Mouse (Mus musculus) midbrain, embryonic 14.5 days (tissue): ENCODE results near the gene Itpripl2. TPM values are rescaled to one million over a fixed set of nuclear protein-coding genes. Genes with fewer than 3 reads are reported as not detected.
A peak's percentile ranks its signal among the peaks of the same experiment; 100 is the strongest.

Source experiments
- ATAC-seq: fragments of 200-750 bp; cut with Nextera tagmentation; 2 replicates; pipeline ENCODE4 v1.8.0; 2017; ENCODE audit warnings: moderate number of reproducible peaks, moderate library complexity; ENCODE audit not compliant: low FRiP score, low TSS enrichment
- DNase-seq: peaks from one replicate; pipeline ENCODE4 v3.0.0-alpha.2; 2015
- H3K27ac ChIP-seq: fragments of 300-500 bp; sonication (generic); replicated peaks from 2 replicates; pipeline ENCODE4 v1.5.1; 2014; ENCODE audit warnings: mild to moderate bottlenecking, low read depth, low read length, moderate library complexity
- H3K27me3 ChIP-seq: fragments of 300-500 bp; sonication (generic); 2 replicates; pipeline ENCODE4 v1.6.1; 2014; ENCODE audit warnings: low read length, control low read depth, mixed read lengths; ENCODE audit not compliant: control insufficient read depth, insufficient read depth
- H3K36me3 ChIP-seq: fragments of 300-500 bp; sonication (generic); 2 replicates; pipeline ENCODE4 v1.6.1; 2014; ENCODE audit warnings: low read length, control low read depth; ENCODE audit not compliant: control insufficient read depth, insufficient read depth
- H3K4me1 ChIP-seq: fragments of 300-500 bp; sonication (generic); 2 replicates; pipeline ENCODE4 v1.6.1; 2014; ENCODE audit warnings: mild to moderate bottlenecking, antibody characterized with exemption, low read length, control low read depth; ENCODE audit not compliant: control insufficient read depth, insufficient read depth
- H3K4me2 ChIP-seq: fragments of 300-500 bp; sonication (generic); 2 replicates; pipeline ENCODE4 v1.6.1; 2014; ENCODE audit warnings: mild to moderate bottlenecking, low read length, moderate library complexity
- H3K4me3 ChIP-seq: fragments of 300-500 bp; sonication (generic); replicated peaks from 2 replicates; pipeline ENCODE4 v1.5.1; 2014; ENCODE audit warnings: low read depth, low read length
- H3K9ac ChIP-seq: fragments of 300-500 bp; sonication (generic); replicated peaks from 2 replicates; pipeline ENCODE4 v1.6.1; 2014; ENCODE audit warnings: mild to moderate bottlenecking, low read length, moderate library complexity
- H3K9me3 ChIP-seq: fragments of 300-500 bp; sonication (generic); 2 replicates; pipeline ENCODE4 v1.6.1; 2016; ENCODE audit warnings: low read length, control low read depth, mixed read lengths; ENCODE audit not compliant: control insufficient read depth
- WGBS: fragments of 180-500 bp; shearing (Covaris S2); extraction: QIAGEN DNeasy Blood & Tissue Kit; methylation state at CpG from one replicate; pipeline ENCODE4 v1.1.7; 2014; 5-methylcytosine and 5-hydroxymethylcytosine counted together
- polyA plus RNA-seq: library from polyadenylated mRNA; unstranded; fragments of >200 nt; fragmentation: Nextera tagmentation; extraction: Ambion mirVana; gene quantifications from 2 replicates; pipeline ENCODE4 v1.2.1, GENCODE M21; 2014

Itpripl2 gene
- polyA plus RNA-seq, result 0.28 and 0.63 TPM in 2 replicates

GRCm38 (mm10) chr7:118491431-118492147 lies at the start of gene Itpripl2:
TSS of gene Itpripl2 (minus strand) at chr7:118491975.
- Histone ChIP-seq H3K36me3 (no peaks in the 10 kb centered on the region), H3K27ac (no peak within 1 kb of the TSS), H3K9ac (peak within 1 kb of the TSS; percentile 55), H3K9me3 (0 out of 2 replicates have a peak, but pooled peaks cover 3% of the 10 kb centered on the region), H3K4me3 (peak within 1 kb of the TSS; percentile 46), H3K4me2 (peak within 1 kb of the TSS; percentile 68), H3K4me1 (peaks cover 10% of the 10 kb centered on the region), H3K27me3 (peaks cover 44% of the 10 kb centered on the region)
- under 1% methylated on average over 53 of the region's 55 CpGs for WGBS
- ATAC-seq (peak; percentile 68), DNase-seq (peak; percentile 56)

- Histone ChIP-seq H3K4me1 (0 out of 2 replicates have a peak, but pooled peaks cover 3% of the 10 kb centered on the region), H3K4me2 (no peak overlapping the region), H3K27ac (no peak overlapping the region), H3K36me3 (peaks cover 10% of the 10 kb centered on the region), H3K27me3 (no peaks in the 10 kb centered on the region), H3K9ac (no peak overlapping the region), H3K9me3 (no peaks in the 10 kb centered on the region), H3K4me3 (no peak overlapping the region)
- WGBS, result 90% methylated on average over 4 of the region's 4 CpGs
- ATAC-seq (no peak), DNase-seq (no peak)
Measured at GRCm38 (mm10) chr7:118535076-118535475, 43.3 kb upstream of the Itpripl2 start.

GRCm38 (mm10) chr7:118534326-118534725 lies 42.6 kb upstream of the Itpripl2 start:
- no peak overlapping the region for H3K27ac ChIP-seq
- H3K27me3 ChIP-seq, result no peaks in the 10 kb centered on the region
- H3K36me3 ChIP-seq, result peaks cover 10% of the 10 kb centered on the region
- 87% methylated on average over 3 of the region's 3 CpGs for WGBS
- H3K4me3 ChIP-seq, result no peak overlapping the region
- ATAC-seq (no peak), DNase-seq (no peak)
- H3K9me3 ChIP-seq, result no peaks in the 10 kb centered on the region
- H3K9ac ChIP-seq, result no peak overlapping the region
- H3K4me2 ChIP-seq, result no peak overlapping the region
- 0 out of 2 replicates have a peak, but pooled peaks cover 3% of the 10 kb centered on the region for H3K4me1 ChIP-seq

GRCm38 (mm10) chr7:118533178-118533578 lies 41.4 kb upstream of the Itpripl2 start, which contains the start of gene Coq7:
TSS of gene Coq7 (minus strand) at chr7:118533356.
- ATAC-seq, result peak; percentile 100
- H3K4me1 ChIP-seq, result 0 out of 2 replicates have a peak, but pooled peaks cover 3% of the 10 kb centered on the region
- peak within 1 kb of the TSS; percentile 79 for H3K9ac ChIP-seq
- H3K4me2 ChIP-seq, result peak within 1 kb of the TSS; percentile 66
- H3K9me3 ChIP-seq, result no peaks in the 10 kb centered on the region
- H3K27me3 ChIP-seq, result no peaks in the 10 kb centered on the region
- H3K27ac ChIP-seq, result peak within 1 kb of the TSS; percentile 99
- peaks cover 6% of the 10 kb centered on the region for H3K36me3 ChIP-seq
- DNase-seq, result peak; percentile 99
- H3K4me3 ChIP-seq, result peak within 1 kb of the TSS; percentile 68
- 0% methylated on average over 31 of the region's 31 CpGs for WGBS

- Histone ChIP-seq H3K9ac (peak overlapping the region; percentile 79; the same call in 1 of the 2 replicates), H3K4me2 (peak overlapping the region; percentile 63), H3K4me1 (0 out of 2 replicates have a peak, but pooled peaks cover 3% of the 10 kb centered on the region), H3K27ac (peak overlapping the region; percentile 99), H3K27me3 (no peaks in the 10 kb centered on the region), H3K4me3 (peak overlapping the region; percentile 68), H3K9me3 (no peaks in the 10 kb centered on the region), H3K36me3 (peaks cover 7% of the 10 kb centered on the region)
- ATAC-seq (peak; percentile 96), DNase-seq (peak; percentile 97)
- under 1% methylated on average over 36 of the region's 36 CpGs for WGBS
Measured at GRCm38 (mm10) chr7:118532519-118533177, 40.9 kb upstream of the Itpripl2 start.

- no peaks in the 10 kb centered on the region for H3K27me3 ChIP-seq
- DNase-seq (no peak), ATAC-seq (no peak)
- H3K4me1 ChIP-seq, result no peaks in the 10 kb centered on the region
- H3K9me3 ChIP-seq, result no peaks in the 10 kb centered on the region
- H3K4me3 ChIP-seq, result no peak overlapping the region
- whole genome bisulfite sequencing, result 85% methylated on average over 4 of the region's 4 CpGs
- no peak overlapping the region for H3K27ac ChIP-seq
- no peak overlapping the region for H3K4me2 ChIP-seq
- no peak overlapping the region for H3K9ac ChIP-seq
- peaks cover 37% of the 10 kb centered on the region for H3K36me3 ChIP-seq
Measured at GRCm38 (mm10) chr7:118526967-118527366, 35.2 kb upstream of the Itpripl2 start.

GRCm38 (mm10) chr7:118522077-118522476 lies 30.3 kb upstream of the Itpripl2 start:
- Histone ChIP-seq H3K4me1 (no peaks in the 10 kb centered on the region), H3K4me2 (no peak overlapping the region), H3K4me3 (no peak overlapping the region), H3K27me3 (no peaks in the 10 kb centered on the region), H3K9me3 (no peaks in the 10 kb centered on the region), H3K36me3 (peaks cover 25% of the 10 kb centered on the region), H3K9ac (no peak overlapping the region), H3K27ac (no peak overlapping the region)
- ATAC-seq (no peak), DNase-seq (no peak)
- 90% methylated on average over 5 of the region's 5 CpGs for WGBS

- H3K36me3 ChIP-seq, result peaks cover 6% of the 10 kb centered on the region
- no peak overlapping the region for H3K9ac ChIP-seq
- H3K4me1 ChIP-seq, result no peaks in the 10 kb centered on the region
- H3K27ac ChIP-seq, result no peak overlapping the region
- H3K4me3 ChIP-seq, result no peak overlapping the region
- no peak for DNase-seq
- no peak for ATAC-seq
- 89% methylated on average over 8 of the region's 8 CpGs for WGBS
- H3K4me2 ChIP-seq, result no peak overlapping the region
- no peaks in the 10 kb centered on the region for H3K9me3 ChIP-seq
- no peaks in the 10 kb centered on the region for H3K27me3 ChIP-seq
Measured at GRCm38 (mm10) chr7:118519661-118520060, 27.9 kb upstream of the Itpripl2 start.
